Mouse (Mus musculus) A20 (cell line): ENCODE results near the gene Gzmg.
"Not testable (repeated sequence)": the region's sequence is repeated elsewhere in the genome, so short reads cannot be mapped to it uniquely, and the experiment has no call there.

Experiments used
- DNase-seq: peaks from one replicate; pipeline ENCODE4 v3.0.0-alpha.2; 2011; ENCODE audit warnings: low read depth, low spot score

Gzmg gene

GRCm38 (mm10) chr14:56159479-56159878 is at the start of gene Gzmg:
TSS of gene Gzmg (minus strand) at chr14:56159579.
- not testable (repeated sequence) for DNase-seq

GRCm38 (mm10) chr14:56205613-56206012 is 46.2 kb upstream of the Gzmg start:
- DNase-seq = no peak

GRCm38 (mm10) chr14:56205021-56205420 is 45.6 kb upstream of the Gzmg start:
- peak; percentile 59 for DNase-seq

DNA sequence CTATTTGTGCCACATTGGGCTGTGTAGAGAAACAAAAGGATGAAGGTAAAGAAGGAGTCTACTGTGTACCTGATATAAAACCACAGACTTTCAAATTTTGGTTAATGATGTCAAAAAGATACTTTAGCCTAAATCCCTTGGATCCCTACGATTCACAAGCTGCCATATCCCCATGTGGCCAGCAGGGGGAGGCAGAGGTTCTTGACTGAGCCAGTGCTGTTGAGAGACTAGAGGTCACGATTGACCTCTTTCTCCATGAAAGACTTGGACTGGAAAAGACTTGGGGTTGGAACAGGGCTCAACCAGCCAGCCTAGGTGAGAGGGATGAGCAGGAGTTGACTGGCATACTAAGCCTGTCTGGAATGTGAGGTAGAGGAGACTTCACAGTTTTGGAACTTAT is 44.6 kb upstream of the Gzmg start:
- DNase-seq = peak; percentile 61

- peak; percentile 32 for DNase-seq
These were observed 27.6 kb upstream of the Gzmg start for GRCm38 (mm10) chr14:56186946-56187345.

DNA sequence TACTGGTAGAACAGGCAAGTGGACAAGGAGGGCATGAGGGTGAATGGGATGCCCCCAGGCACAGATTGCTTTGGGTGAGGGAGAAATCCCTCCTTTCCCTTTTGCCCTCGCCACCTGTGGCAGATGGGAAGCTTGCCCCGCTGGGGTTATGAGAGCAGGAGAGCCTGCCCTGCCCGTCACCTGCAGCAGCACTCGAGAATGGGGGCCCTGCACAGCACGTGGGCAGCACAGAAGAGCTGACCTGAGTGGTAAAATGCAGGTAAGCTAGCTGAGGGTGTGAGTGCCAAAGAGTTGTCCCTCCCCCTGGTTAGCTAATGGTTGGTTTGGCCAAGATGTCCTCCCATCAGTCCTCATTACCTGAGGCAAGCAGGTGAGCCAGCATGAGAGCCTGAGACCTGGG is 27.1 kb upstream of the Gzmg start:
- no peak for DNase-seq

GRCm38 (mm10) chr14:56177651-56178050 is 18.3 kb upstream of the Gzmg start:
- DNase-seq = peak; percentile 53

DNA sequence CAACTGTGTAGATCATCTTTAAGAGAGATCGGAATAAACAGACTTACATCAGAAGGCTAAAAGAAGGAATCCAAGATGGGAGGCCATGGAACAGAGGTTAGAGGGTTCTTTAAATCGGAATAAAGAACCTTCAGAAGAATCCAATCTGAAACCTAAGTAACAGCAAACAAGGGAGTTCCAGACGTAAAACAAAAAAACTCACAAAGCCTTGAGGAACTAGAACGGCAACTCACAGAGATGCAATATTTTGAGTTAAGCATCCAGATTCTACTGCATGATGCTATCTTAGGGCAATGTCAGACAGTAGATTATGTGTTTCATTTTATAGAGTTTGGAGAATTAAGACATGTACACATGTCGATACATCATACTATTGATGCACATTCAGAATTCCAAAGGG is 15.1 kb upstream of the Gzmg start, which contains the start of gene Gzmn:
Gene Gzmn (minus strand): TSS at position 101 of the 400 bp plus-strand sequence.
- DNase-seq = no peak

- no peak for DNase-seq
These were observed 14.0 kb upstream of the Gzmg start for GRCm38 (mm10) chr14:56173396-56173795.

DNA sequence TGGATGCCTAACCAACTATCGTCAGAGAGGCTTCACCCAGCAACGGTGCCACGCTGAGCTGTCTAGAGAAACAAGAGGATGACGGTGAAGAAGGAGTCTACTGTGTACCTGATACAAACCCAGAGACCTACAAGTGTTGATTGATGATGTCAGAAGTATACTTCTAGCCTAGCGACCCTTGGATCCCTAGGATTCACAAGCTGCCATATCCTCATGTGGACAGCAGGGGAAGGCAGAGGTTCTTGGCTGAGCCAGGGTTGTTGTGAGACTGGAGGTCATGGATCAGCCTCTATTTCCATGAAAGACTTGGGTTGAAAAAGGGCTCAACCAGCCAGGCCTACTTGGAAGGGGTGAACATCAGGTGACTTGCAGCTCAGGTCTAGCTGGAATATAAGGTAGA is 13.4 kb upstream of the Gzmg start:
- DNase-seq = no peak

DNA sequence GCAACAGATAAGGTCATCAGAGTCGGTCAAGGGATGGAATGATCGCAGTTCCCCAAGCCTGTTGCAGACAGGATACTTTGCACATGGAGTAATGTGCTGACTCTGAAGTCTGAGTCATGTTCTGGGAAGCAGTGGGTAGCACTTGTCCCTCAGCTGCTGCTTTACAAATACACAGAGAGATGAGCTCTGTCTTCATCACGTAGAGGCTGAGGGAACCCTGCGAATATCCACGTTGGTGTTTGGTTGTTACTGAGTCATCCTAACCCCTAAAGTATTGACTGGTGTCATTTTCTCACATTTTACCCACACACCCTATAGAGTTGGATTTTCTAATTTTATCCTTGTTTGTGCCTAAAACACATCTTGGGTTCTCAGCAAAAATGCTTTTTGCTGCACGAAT is 8.6 kb upstream of the Gzmg start:
- DNase-seq = no peak

DNA sequence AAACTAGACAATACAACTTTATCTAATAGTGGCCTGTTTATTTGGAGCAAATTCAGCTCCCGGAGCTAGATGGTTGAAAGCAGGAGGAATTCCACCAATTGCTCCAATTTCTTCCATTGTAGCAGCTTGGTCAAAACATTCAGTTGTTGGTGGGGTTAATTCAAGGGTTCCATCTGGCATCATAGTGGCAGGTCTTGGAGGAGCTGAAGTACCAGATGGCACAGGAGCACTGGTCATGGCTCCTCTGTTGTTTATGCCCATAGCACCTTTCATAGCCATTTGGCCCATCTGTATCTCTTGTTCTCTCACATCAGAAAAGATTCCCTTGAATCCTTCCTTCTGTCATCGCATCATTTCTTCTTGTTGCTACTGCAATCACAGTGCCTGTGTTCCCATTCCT is 2.7 kb upstream of the Gzmg start:
- DNase-seq = no peak

DNA sequence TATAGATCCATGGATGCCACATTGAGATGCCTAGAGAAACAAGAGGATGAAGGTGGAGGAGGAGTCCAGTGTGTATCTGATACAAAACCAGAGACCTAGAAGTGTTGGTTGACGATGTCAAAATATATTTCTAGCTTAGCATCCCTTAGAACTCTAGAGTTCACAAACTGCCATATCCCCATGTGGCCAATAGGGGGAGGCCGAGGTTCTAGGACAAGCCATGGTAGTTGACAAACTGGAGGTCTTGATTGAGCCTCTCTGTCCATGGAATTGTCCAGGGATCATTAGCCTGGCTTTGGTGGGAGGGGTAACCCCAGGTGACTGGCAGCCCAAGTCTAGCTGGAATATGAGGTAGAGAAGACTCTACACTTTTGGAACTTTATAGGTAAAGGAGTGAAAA is 4.0 kb downstream of the Gzmg start:
- DNase-seq = peak; percentile 20

- not testable (repeated sequence) for DNase-seq
These were observed 25.7 kb downstream of the Gzmg start for GRCm38 (mm10) chr14:56133675-56134074.

- DNase-seq = not testable (repeated sequence)
These were observed 26.9 kb downstream of the Gzmg start, which contains the start of gene Gzmd for GRCm38 (mm10) chr14:56132508-56132907. TSS of gene Gzmd (minus strand) at chr14:56132608.

DNA sequence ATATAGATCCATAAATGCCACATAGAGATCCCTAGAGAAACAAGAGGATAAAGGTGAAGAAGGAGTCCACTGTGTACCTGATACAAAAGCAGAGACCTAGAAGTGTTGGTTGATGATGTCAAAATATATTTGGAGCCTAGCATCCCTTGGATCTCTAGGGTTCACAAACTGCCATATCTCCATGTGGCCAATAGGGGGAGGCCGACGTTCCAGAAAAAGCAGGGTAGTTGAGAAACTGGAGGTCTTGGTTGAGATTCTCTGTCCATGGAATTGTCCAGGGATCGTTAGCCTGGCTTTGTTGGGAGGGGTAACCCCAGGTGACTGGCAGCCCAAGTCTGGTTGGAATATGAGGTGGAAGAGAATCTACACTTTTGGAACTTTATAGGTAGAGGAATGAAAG is 31.0 kb downstream of the Gzmg start:
- DNase-seq = peak; percentile 9

DNA sequence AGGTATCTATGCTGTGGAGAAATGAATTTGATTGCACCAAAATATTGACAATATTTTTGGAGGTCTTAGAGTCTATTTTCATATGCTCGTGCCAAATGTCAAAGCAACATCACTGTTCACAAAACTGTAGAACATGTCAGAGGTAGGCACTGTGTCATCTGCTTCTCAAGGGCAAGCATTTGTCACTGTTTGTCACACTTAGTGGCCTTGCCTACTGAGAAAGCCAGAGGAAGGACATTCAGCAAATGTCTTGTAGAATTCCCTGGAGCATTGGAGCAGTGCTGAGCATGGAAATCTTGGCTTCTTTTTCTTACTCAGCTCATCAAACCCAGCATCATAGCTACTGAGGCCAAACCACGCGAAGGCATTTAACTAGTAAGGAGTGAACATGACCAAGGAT is 35.9 kb downstream of the Gzmg start:
- DNase-seq = no peak

DNA sequence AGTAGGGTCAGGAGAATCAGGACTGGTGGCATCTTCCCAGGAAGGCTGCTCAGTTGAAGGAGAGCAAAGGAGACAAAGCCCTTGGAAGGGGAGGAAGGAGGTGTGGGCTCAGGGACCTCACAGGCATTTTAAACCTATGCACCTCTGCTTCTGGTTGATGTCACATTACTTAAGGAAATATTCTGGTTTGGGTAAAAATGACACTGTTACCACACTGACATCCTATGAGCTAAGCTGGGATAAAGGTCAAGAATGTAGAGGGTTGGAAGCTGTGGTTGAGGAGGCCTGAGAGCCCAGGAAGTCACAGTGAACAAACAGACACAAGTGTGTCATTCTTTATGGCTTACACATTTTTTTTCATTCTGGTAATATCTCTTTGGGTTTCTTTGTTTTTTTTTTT is 38.9 kb downstream of the Gzmg start, which contains the start of gene Gzme:
Gene Gzme (minus strand): TSS at position 101 of the 400 bp plus-strand sequence.
- DNase-seq = no peak

GRCm38 (mm10) chr14:56115531-56116310 is 43.7 kb downstream of the Gzmg start:
- DNase-seq = not testable (repeated sequence)
